Mouse (Mus musculus) NIH3T3 (cell line): ENCODE measurements around the gene Shank2.

ENCODE experiments used
- DNase-seq: peaks from one replicate; pipeline ENCODE4 v3.0.0-alpha.2; 2012; ENCODE audit warnings: low read depth

Gene Shank2

DNA sequence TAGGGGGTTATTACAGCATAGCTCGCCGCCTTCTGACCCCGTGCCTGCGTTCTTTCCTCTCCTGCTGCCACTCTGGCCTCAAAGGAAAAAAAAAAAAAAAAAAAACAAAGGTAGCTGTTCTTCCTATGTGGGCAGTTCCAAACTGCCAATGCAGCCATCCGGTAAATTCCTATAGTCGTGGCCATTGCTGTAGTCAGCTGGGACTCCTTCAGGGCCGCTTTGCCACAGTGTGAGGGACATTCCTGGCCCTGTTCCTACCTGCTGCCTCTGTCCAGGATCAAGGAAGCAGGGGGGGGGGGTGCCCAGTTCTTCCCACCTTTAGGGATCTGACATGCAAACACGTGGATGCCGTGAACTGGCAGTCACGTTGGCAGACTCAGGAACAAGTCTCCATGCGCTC is 29.1 kb downstream of the Shank2 start:
- DNase-seq: no peak

DNA sequence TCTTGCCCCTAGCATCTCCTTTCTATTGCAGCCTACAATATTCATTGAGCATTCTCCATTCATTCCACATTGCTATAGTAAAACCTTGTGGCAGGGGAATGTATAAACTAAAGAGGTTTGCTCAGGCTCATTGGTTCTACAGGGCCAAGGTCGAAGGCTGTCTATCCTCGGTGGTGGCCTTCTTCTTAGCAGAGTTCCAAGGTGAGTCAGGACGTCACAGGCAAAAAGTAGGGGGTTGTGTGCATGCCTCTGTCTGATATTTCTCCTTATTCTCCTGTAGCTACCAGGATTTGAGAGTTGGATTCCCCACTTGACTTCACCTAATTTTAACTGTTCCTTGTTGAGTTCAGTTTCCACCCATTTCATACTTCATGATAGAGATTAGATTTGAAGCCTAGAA is 29.9 kb downstream of the Shank2 start:
- DNase-seq: no peak

DNA sequence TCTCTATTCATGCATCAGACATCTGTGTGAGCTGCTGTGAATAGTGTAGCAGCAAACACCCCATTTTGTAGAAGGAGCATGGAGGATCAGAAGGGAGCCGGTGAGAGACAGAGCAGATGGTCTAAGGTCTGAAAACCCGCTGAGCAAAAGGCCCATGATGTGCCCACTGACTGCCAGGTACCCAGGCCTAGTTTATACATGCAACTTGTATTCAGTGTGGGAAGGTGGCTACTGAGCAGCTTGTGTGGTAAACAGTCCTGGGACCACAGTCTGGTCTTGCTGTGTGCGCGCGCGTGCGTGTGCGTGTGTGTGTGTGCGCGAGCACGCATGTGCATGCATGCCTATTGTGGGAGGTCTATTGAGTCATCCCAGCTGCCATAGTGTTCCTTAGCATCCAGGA is 35.8 kb downstream of the Shank2 start:
- DNase-seq: no peak

DNA sequence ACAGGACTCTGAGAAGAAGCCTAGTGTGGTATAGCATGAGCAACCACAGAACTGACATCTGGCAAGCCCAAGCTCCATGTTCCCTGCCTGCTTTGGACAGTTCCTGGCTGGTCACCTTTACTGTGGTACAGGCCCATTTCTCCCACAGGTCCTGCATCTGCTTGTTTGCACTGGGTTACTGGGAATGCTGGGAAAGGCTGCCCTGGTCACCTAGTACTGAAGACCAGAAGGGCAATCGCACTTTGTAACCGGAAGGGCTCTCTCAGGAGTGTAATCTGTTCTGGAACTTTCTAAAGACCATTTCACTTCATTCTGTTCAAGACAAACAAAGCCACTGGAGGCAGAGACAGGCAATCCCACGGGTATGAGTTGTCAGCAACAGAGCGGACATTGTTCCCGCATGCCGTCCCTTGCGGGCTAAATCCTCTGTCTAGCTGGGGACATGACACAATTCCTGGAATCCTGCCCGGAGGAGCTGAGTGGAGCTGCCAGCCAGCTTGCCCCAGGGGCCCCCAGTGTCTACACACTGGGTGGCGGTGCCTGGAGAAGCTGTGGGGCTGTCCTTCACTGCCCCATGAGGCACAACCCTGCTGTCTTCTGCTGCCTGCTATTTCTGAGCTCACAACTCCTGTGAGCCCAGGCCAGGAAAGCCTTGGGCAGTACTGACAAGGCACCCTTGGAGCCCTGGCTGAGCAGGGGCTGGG is 36.4 kb downstream of the Shank2 start:
- DNase-seq: peak; percentile 54

DNA sequence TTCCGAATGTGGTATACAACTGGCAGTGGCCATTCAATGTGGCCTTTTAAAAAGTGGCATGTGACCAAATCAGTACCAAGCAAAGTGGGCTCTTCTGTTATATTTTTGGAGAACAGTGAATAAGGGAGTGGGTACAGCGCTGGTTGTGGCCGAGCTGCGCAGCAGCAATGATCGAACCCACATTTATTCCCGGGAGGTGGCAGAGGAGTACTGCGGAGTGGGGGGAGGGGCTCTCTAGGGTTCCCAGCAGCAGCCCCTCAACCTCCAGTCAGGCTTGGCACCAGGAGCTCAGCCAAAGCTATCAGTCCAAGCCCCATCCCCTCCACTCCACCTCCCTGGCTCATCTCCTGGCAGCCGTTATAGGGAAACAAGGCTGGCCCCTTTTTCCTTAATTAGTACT is 37.0 kb downstream of the Shank2 start:
- DNase-seq: no peak

DNA sequence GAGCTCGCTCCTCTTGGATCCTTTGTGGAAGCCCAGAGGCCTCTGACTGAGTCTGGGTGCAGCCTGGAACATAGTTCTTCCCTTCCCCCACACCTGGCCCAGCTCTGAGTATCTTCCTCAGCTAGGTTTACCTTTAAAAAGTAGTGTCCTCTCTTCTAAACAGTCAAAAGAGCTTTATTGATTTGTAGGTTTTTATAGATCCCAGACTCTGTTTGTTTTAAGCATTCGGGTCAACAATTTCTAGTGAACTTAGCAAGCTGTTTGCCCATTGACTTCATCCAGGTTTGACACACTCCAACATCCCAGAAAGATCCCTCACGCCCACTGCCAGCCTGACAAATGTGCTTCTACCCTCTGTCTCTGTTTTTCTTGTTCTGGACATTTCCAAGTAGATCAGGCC is 38.6 kb downstream of the Shank2 start:
- DNase-seq: no peak

DNA sequence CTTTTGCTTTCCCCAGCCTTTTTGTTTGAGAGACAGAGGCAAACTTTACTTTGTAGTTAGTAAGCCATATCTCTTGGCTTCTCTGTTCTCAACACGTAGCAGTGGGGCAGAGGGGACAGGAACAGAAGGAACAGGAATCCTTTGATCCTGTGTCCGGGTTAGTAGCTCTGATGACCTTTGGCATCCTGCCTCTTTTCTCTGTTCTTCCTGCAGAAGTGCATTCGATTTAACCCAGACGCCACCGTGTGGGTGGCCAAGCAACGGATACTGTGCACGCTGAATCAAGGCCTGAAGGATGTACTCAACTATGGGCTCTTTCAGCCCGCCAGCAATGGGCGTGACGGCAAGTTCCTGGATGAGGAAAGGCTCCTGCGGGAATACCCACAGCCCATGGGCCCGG is 50.3 kb downstream of the Shank2 start:
- no peak for DNase-seq

DNA sequence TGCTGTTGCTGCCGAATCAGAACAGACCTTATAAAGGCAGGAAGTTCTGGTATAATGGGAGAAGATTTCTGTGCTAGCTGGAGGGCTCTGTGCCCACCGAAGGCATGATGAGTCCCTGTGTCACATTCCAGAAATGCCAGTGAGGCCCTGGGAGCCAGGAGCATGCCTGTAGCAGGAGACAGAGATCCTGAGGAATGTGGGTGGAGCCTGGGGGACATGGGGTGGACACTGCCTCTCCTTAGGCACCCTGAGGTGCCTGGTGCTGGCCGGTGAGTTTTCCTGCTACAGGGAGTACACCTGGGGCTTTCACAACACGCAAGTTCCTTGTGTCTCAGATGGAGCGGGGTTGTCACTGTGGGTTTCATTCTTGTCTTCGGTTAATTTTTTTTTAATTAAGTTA is 53.5 kb downstream of the Shank2 start:
- DNase-seq: no peak

DNA sequence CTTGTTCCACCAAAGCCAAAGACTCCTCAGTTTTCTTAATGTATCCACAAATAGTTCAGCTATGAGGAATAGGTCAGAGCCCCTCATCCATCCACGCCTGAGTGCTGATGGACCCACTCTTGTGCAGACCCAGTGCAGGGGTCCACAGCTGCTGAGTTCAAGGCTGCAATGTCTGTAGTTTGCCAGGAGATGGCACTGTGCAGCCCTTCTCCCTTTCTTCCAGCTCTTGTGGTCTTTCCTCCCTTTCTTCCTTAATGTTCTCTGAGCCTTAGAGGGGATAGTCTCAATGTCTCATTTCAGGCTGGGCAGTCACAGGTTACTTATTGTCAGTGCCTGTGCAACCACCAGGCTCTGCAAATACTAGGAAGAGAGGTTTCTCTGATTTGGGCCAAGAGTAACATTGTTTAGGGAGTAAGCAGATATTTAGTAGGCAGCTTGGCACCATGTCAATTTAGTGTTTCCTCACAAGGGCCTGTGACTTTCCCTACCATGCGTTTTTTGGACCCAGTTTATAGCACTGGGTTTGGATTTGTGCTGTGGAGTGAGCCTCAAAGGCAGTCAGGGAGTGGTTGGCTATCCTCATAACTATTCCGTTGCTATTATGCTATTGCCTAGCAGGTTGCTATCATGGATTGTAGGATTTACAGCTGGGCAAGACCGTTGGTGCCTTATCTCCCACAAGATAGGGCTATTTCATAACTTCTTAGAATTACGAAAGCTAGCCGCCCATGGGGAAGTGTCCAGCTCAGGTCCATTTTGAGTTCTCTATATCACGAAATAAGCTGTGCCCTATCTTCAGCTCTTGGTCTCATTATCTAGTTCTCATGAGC is 54.2 kb downstream of the Shank2 start:
- peak; percentile 48 for DNase-seq

DNA sequence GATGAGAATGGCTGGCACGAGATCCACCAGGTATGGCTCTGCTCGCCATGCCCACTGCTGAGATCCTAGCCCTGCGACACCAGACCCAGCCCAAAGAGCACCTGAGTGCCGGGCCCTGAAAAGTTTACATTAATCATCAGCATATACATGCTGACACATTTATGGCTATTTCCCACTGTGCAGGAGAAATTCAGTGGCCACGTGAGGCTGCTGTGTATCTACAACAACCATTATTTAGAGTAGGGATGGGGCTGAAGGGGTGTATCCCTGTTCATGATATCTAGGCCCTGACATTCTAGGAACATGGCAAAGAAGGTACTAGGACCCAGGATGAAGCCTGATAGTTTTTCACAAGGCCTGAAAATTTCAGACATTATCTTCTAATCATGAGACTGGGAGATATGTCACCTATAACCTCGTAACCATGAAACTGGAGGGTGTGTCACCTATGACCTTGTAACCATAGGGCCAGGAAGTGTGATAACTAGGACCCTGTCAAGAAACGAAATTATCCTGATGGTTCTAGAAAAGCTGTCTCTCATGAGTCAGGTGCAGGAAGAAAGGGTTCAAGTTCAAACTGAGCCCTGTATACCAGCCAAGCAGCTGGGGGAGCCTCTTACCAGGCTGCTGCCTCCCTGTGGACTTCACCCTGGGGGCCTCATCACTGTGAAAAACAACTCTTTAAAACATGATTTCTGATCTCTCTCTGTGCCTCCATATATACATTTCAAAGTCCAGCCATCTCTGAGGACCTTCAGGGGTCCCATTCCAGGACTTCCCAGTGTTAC is 68.6 kb downstream of the Shank2 start:
- DNase-seq: no peak

DNA sequence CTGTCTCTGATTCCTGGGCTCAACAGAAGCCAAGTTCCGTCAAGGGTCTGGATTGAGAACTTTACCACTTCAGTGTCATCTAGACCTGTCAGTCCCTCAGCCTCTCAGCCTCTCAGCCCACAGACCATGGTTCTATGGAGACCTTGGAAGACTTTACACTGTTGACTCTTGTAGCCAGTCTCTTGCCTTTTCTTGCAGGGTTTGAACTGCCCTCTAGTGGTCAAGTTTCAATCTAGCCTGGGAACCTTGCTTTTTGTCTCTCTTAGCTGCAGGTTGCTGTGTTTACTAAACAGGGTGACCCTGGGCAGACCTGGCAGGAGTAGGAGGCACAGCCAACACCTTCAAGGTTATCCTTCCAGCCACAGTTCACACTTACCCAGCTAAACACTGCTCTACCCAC is 70.5 kb downstream of the Shank2 start:
- DNase-seq: peak; percentile 65

DNA sequence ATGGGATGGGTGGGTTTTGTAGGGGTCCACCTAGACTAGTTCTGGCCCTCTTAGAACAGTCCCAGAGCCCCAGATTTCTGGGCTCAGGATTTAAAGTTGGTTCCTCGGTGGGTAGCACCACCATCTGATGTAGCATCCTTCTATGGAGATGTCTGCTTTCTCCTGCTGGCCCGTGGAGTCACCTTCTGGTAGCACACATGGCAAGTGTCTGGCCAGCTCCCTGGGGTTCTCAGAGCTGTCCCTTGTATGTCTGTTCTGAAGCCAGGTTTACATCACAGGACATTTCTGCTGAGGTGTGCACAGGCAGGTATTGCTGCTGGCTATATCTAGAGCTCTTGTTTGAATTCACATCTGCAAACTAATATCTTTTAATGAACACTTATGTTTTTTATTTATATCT is 71.1 kb downstream of the Shank2 start:
- DNase-seq: no peak

DNA sequence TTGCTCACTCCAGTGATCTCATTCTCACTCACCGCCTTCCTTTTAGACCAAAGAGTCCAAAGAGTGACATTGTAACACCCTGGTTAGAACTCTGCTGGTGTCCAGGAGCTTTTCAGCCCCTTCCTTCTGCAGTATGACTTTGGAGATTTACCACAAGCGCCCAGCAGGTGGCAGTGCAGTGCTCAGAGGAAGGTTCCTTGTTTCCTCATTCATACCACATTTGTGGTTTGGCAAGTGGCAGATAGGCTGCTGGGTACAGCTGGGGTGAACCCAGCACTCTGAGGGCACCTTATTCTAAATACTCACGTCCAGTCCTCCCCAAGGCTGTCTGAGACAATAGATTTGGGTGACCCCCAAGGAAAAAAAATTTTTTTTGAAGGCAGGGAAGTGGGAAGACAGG is 73.0 kb downstream of the Shank2 start:
- DNase-seq: peak; percentile 82

DNA sequence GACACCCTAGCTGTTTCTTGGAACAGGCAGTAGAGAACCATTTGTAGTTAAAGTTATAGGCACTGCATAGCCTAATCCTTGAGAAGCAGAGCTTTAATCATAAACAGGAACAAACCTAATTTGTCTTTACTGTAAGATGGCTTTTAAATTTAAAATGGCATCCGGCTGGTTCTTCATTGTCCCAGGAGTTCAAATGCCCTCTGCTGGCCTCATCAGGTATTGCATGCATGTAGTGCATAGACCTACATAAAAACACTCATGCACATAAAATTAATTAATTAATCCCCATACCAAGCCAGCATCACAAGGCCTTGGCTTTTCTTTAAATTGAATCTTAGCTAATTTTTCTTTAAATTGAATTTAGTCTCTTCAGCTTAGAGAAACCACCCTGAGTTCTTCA is 76.9 kb downstream of the Shank2 start:
- DNase-seq: peak; percentile 61

DNA sequence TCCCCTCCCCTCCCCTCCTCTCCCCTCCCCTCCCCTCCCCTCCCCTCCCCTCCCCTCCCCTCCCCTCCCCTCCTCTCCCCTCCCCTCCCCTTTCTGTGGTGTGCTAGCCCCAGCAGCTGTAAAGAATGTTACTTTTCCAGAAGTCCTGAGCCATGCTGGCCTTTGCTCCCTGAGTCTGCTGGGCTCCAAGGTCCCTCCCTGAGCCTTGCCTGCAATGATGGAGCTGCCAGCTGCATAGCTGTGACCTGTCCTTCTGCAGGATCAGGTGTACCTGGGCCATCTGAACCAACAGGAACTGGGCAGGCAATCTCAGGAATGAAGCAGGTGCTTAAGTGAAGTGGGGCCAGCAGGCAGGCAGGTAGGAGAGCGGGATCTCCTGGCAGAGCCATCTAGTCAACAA is 78.1 kb downstream of the Shank2 start:
- DNase-seq: no peak

DNA sequence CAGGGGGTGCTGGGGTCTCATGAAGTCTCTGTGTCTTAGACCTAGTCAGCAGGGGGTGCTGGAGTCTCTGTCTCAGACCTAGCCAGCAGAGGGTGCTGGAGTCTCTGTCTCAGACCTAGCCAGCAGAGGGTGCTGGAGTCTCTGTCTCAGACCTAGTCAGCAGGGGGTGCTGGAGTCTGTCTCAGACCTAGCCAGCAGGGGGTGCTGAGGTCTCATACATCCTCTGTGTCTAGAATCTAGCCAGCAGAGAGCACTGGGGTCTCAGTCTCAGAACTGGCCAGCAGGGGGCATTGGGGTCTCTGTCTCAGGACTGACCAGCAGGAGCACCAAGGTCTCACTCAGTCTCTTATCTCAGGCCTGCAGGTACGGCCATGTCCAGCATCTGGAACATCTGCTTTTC is 79.7 kb downstream of the Shank2 start:
- DNase-seq: no peak

DNA sequence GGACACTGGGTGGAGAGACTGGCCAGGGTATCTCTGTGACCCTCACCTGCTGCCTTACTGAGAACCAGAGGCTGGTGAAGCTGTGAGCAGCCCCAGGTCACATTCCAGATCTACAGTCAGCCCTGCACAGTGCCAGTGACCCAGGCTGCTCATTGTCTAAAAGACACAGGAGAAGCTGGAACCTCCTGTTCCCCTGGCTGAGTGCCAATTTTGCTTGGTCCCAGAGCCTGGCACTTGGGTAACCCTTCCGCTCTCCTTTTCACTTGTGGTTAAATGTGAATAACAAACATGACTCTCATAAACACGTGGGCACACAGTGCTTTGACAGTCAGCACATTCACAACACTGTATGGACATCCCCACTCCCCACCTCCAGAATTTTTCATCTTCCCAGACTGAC is 80.2 kb downstream of the Shank2 start:
- DNase-seq: no peak

DNA sequence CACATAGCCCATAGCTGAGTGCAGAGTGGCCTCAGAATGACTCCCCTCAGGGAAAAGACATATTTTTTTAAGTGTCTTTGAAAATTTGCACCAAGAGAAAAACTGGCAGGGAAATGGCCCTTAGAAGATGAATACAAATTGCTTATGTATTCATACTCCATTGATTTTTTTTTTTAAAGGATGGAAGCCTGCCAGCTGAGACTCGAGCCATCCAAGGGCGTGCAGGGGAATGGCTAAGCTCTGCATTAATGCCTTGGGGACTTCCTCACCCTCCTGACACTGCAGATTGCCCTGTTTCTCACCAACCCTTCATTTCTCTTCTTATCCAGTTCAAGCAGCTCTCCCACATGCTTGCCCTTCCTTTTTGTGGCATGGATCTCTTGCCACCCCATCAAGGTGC is 85.5 kb downstream of the Shank2 start:
- DNase-seq: no peak

DNA sequence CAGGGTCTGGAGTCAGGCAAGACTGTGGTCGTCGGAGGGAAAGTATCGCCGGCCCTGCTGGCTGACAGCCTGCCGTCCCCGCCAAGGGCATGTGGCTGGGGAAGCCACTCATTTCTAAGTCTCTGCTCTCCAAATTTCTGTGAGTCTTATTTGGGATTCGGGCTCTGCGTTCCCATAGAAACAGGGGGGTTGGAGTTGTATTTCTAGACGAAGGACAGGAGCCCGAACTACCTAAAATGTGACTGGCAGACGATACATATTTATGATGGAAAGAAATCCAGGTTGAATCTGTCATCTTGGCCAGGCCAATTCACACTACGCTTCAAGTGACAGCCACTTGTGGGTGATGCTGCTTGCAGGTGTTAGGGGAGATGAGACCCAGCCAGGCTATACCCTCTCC is 92.4 kb downstream of the Shank2 start:
- DNase-seq: no peak

DNA sequence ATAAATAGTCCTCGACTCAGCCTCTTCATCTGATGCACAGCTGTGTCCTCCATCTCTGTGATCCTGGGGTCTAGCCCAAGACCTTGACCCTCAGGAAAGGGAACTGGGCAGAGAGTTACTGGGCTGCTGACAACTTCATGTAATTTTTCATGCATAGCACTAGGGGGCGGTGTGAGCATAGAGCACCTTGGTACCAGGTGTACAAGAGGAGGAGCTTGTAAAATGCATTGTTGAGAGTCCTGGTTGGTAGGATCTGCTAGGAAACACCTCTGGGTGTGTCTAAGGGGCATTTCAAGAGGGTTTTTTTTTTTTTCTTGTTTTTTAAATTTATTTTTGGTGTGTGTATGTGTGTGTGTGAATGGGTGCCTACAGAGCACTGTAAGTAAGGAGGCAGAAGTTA is 95.6 kb downstream of the Shank2 start:
- peak; percentile 35 for DNase-seq

DNA sequence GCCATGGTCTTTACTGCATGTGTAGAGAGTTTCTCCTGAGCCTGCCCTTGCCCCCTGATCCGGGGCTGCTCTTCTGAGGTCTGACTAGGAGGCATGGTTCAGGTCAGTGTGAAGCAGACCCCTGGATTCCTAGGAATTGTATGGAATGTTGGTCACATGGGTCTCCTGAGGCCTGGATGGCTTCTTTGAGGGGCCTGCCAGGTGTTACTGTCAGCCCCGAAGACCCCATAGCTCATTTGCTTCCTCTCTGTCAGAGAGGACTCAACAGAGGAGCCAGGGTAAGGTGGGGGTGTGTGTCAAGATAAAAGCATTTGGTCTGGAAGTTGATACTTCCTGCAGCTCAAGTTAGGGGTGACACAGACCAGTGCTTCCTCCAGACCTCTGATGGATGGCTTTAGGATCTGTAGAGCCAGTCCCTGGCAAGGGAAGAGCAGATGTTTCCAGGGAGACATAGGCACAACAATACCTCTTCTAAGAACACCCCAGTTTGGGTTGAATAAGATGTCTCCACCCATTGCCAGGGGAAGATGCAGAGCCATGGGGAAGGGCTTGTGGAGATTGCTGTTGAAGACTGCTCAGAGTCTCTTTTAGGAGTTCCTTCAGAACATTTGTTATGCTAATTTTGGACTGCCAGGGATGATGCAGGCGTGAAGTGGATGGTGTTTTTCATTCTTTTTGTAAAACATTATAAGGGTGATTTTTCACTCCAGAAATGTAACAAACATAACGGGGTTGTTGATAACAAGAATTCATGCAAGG is 100.7 kb downstream of the Shank2 start:
- no peak for DNase-seq

DNA sequence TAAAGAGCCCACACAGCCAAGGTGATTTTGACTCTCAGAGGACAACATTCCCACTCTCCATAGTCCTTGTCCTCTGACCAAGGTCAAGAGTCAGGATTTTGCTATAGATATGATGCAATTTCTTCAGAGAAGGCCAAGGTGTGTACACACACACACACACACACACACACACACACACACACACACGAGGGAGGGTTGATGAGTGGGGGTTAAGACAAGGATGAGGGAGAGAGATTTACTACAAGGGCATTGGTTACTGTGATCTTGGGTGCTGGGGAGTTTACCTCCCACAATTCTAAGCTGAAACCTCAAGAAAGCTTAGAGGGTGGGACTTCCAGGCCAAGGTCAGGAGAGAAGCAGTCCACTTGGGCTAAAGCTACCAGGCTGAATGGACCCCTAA is 104.2 kb downstream of the Shank2 start:
- DNase-seq: no peak
